Comparison of ENCODE assay signal across 13 mouse cellular contexts in genomic region chr3:146311121-146311538, GRCm38 (mm10).
A peak's percentile ranks its signal among the peaks of the same experiment; 100 is the strongest.
DNase-seq lines count a peak whose midpoint lies in the region; ATAC-seq and TF ChIP-seq lines count a peak whose summit lies in the region.
"Had no signal": no experiment of that assay in that cellular context is flagged by ENCODE, and none has a peak within 500 bp of the region (broad histone marks: within the 10 kb centered on the region; RNA-seq: fewer than 3 reads in every experiment).

No protein-coding gene starts in this region.

- no peak overlapping the region for H3K4me3 ChIP-seq in midbrain, embryonic 10.5 days
- H3K4me3 ChIP-seq in midbrain, embryonic 16.5 days (ENCODE audit: low read depth, low read length) = no peak overlapping the region
- H3K4me3 ChIP-seq in forebrain, embryonic 13.5 days = no peak overlapping the region
- no peak overlapping the region for H3K4me3 ChIP-seq in stomach, postnatal 0 days (ENCODE audit: low read depth, low read length)
- H3K4me3 ChIP-seq: midbrain, embryonic 12.5 days had no signal

- H3K4me2 ChIP-seq in midbrain, embryonic 16.5 days (ENCODE audit: low read length) = no peak overlapping the region
- H3K4me2 ChIP-seq in forebrain, embryonic 13.5 days = no peak overlapping the region
- no peak overlapping the region for H3K4me2 ChIP-seq in stomach, postnatal 0 days (replicated peaks; ENCODE audit: low read depth)
- H3K4me2 ChIP-seq: heart, embryonic 11.5 days; midbrain, embryonic 12.5 days had no signal

- no peaks in the 10 kb centered on the region for H3K36me3 ChIP-seq in midbrain, embryonic 10.5 days
- no peaks in the 10 kb centered on the region for H3K36me3 ChIP-seq in midbrain, embryonic 16.5 days (ENCODE audit: control insufficient read depth, insufficient read depth, low read length)
- no peaks in the 10 kb centered on the region for H3K36me3 ChIP-seq in forebrain, embryonic 13.5 days (ENCODE audit: poor library complexity, severe bottlenecking)
- no peaks in the 10 kb centered on the region for H3K36me3 ChIP-seq in stomach, postnatal 0 days (ENCODE audit: control insufficient read depth, insufficient read depth, low read length)
- H3K36me3 ChIP-seq: midbrain, embryonic 12.5 days had no signal

- 15% methylated on average over 9 of the region's 9 CpGs for WGBS in midbrain, embryonic 10.5 days
- 13% methylated on average over 9 of the region's 9 CpGs for WGBS in midbrain, embryonic 16.5 days
- 9% methylated on average over 9 of the region's 9 CpGs for WGBS in forebrain, embryonic 13.5 days
- 24% methylated on average over 9 of the region's 9 CpGs for WGBS in stomach, postnatal 0 days

- intact Hi-C loops in heart, postnatal 14 days (cut with DNase I) = no loop called here

- no peak for TF ChIP-seq CTCF in stomach, postnatal 0 days (IDR thresholded peaks at IDR 0.05; ENCODE audit: low read depth)

- peak overlapping the region; percentile 52 for H3K27ac ChIP-seq in midbrain, embryonic 10.5 days (replicated peaks)
- no peak overlapping the region for H3K27ac ChIP-seq in midbrain, embryonic 16.5 days (ENCODE audit: low read length)
- H3K27ac ChIP-seq in forebrain, embryonic 13.5 days = no peak overlapping the region
- H3K27ac ChIP-seq in stomach, postnatal 0 days (replicated peaks) = no peak overlapping the region
- H3K27ac ChIP-seq: midbrain, embryonic 12.5 days had no signal

- H3K9me3 ChIP-seq in midbrain, embryonic 10.5 days (replicated peaks) = no peaks in the 10 kb centered on the region
- no peaks in the 10 kb centered on the region for H3K9me3 ChIP-seq in midbrain, embryonic 16.5 days (replicated peaks; ENCODE audit: control insufficient read depth, low read length, poor library complexity, severe bottlenecking)
- H3K9me3 ChIP-seq in forebrain, embryonic 13.5 days (replicated peaks) = no peaks in the 10 kb centered on the region
- H3K9me3 ChIP-seq in stomach, postnatal 0 days (ENCODE audit: control insufficient read depth, low read length) = no peaks in the 10 kb centered on the region
- H3K9me3 ChIP-seq: midbrain, embryonic 12.5 days had no signal

- H3K9ac ChIP-seq in midbrain, embryonic 16.5 days (ENCODE audit: low read depth, low read length) = no peak overlapping the region
- H3K9ac ChIP-seq in forebrain, embryonic 13.5 days = no peak overlapping the region
- no peak overlapping the region for H3K9ac ChIP-seq in stomach, postnatal 0 days (ENCODE audit: low read length)
- H3K9ac ChIP-seq: midbrain, embryonic 12.5 days had no signal

- TF ChIP-seq EP300 in stomach, postnatal 0 days (optimal IDR thresholded peaks at IDR 0.05) = no peak

- no peak for ATAC-seq in midbrain, embryonic 16.5 days
- ATAC-seq in forebrain, embryonic 13.5 days = peak; percentile 50; the same call in 1 of the 2 replicates
- ATAC-seq in stomach, postnatal 0 days (ENCODE audit: low FRiP score, low TSS enrichment) = no peak

- peak; percentile 52 for DNase-seq in heart, adult 11 months
- DNase-seq in heart, postnatal 14 days = no peak
- no peak for DNase-seq in midbrain, embryonic 10.5 days (ENCODE audit: low spot score)
- peak; percentile 23 for DNase-seq in stomach, postnatal 0 days (ENCODE audit: low spot score)
- no peak for DNase-seq in cerebellum, postnatal 36 days
- no peak for DNase-seq in testis, postnatal 10 days (ENCODE audit: low spot score)
- DNase-seq: B cell, adult 2 months; kidney, postnatal 10 days; lung, adult 18-20 months had no signal

- H3K27me3 ChIP-seq in midbrain, embryonic 10.5 days (ENCODE audit: low read depth, poor library complexity, severe bottlenecking) = no peaks in the 10 kb centered on the region
- no peaks in the 10 kb centered on the region for H3K27me3 ChIP-seq in midbrain, embryonic 16.5 days (ENCODE audit: control insufficient read depth, insufficient read depth, low read depth, low read length)
- H3K27me3 ChIP-seq in forebrain, embryonic 13.5 days = no peaks in the 10 kb centered on the region
- H3K27me3 ChIP-seq in stomach, postnatal 0 days (ENCODE audit: control insufficient read depth, insufficient read depth, low read length) = no peaks in the 10 kb centered on the region
- H3K27me3 ChIP-seq: midbrain, embryonic 12.5 days had no signal

- peaks cover 25% of the 10 kb centered on the region for H3K4me1 ChIP-seq in midbrain, embryonic 10.5 days
- H3K4me1 ChIP-seq in midbrain, embryonic 16.5 days (ENCODE audit: control insufficient read depth, insufficient read depth, low read length) = peaks cover 6% of the 10 kb centered on the region
- peaks cover 11% of the 10 kb centered on the region for H3K4me1 ChIP-seq in forebrain, embryonic 13.5 days
- H3K4me1 ChIP-seq in stomach, postnatal 0 days (replicated peaks; ENCODE audit: control insufficient read depth, insufficient read depth) = no peaks in the 10 kb centered on the region

Comparison
In these comparisons a context has a peak if more than half of its experiments do, and no peak if none do; other contexts are left out.
1. DNase-seq: peak in heart, adult 11 months (single experiment) and stomach, postnatal 0 days (single experiment); none in heart, postnatal 14 days (0 of 2), midbrain, embryonic 10.5 days (single experiment), cerebellum, postnatal 36 days (0 of 2) and testis, postnatal 10 days (single experiment).